In genomic region chr15:100395561-100395960, GRCm38 (mm10) we compare ENCODE assay signal across 33 mouse cellular contexts. TPM values are rescaled to one million over a fixed set of nuclear protein-coding genes. Genes with fewer than 3 reads are reported as not detected.
A peak's percentile ranks its signal among the peaks of the same experiment; 100 is the strongest.
DNase-seq lines count a peak whose midpoint lies in the region; ATAC-seq and TF ChIP-seq lines count a peak whose summit lies in the region.
"Had no signal": no experiment of that assay in that cellular context is flagged by ENCODE, and none has a peak within 500 bp of the region (broad histone marks: within the 10 kb centered on the region; RNA-seq: fewer than 3 reads in every experiment).

No protein-coding gene starts in this region.

- H3K27ac ChIP-seq in gastrocnemius, adult 2 months: no peak overlapping the region
- no peak overlapping the region for H3K27ac ChIP-seq in left cerebral cortex, adult 2 months
- H3K27ac ChIP-seq in midbrain, postnatal 0 days (ENCODE audit: low read depth, low read length): no peak overlapping the region
- no peak overlapping the region for H3K27ac ChIP-seq in midbrain, embryonic 13.5 days
- H3K27ac ChIP-seq: forebrain, embryonic 10.5 days; heart, embryonic 15.5 days; hindbrain, embryonic 15.5 days; limb, embryonic 10.5 days; liver, embryonic 15.5 days; midbrain, embryonic 12.5 days had no signal

- H3K9ac ChIP-seq in midbrain, postnatal 0 days (replicated peaks; ENCODE audit: low read length, poor library complexity, severe bottlenecking): no peak overlapping the region
- no peak overlapping the region for H3K9ac ChIP-seq in midbrain, embryonic 13.5 days (replicated peaks)
- H3K9ac ChIP-seq: heart, embryonic 15.5 days; hindbrain, embryonic 15.5 days; liver, embryonic 15.5 days; midbrain, embryonic 12.5 days had no signal

- no peaks in the 10 kb centered on the region for H3K4me1 ChIP-seq in midbrain, postnatal 0 days (ENCODE audit: insufficient read depth, low read length)
- H3K4me1 ChIP-seq in midbrain, embryonic 13.5 days (replicated peaks): no peaks in the 10 kb centered on the region
- H3K4me1 ChIP-seq: forebrain, embryonic 10.5 days; hindbrain, embryonic 15.5 days; midbrain, embryonic 12.5 days had no signal

- no peaks in the 10 kb centered on the region for H3K9me3 ChIP-seq in midbrain, postnatal 0 days (ENCODE audit: low read length)
- H3K9me3 ChIP-seq in midbrain, embryonic 13.5 days: no peaks in the 10 kb centered on the region
- H3K9me3 ChIP-seq: forebrain, embryonic 10.5 days; G1E; heart, embryonic 15.5 days; hindbrain, embryonic 15.5 days; limb, embryonic 10.5 days; liver, embryonic 15.5 days; midbrain, embryonic 12.5 days had no signal

- TF ChIP-seq CTCF in gastrocnemius, adult 2 months (IDR thresholded peaks at IDR 0.05): peak; percentile 22; the same call in 1 of the 2 replicates
- peak; percentile 4; the same call in 1 of the 2 replicates for TF ChIP-seq CTCF in left cerebral cortex, adult 2 months (IDR thresholded peaks at IDR 0.05)
- TF ChIP-seq CTCF in midbrain, postnatal 0 days (IDR thresholded peaks at IDR 0.05): peak; percentile 21

- no peaks in the 10 kb centered on the region for H3K27me3 ChIP-seq in midbrain, postnatal 0 days (ENCODE audit: insufficient read depth, low read length)
- no peaks in the 10 kb centered on the region for H3K27me3 ChIP-seq in midbrain, embryonic 13.5 days
- H3K27me3 ChIP-seq: heart, embryonic 15.5 days; hindbrain, embryonic 15.5 days; liver, embryonic 15.5 days; midbrain, embryonic 12.5 days had no signal

- no peak for DNase-seq in gastrocnemius, adult 2 months
- no peak for DNase-seq in gastrocnemius, postnatal 4 days (ENCODE audit: low spot score in 2 of 2)
- DNase-seq in left cerebral cortex, adult 2 months (ENCODE audit: extremely low spot score in 1 of 2, low spot score in 2 of 2): no peak
- no peak for DNase-seq in left cerebral cortex, postnatal 4 days
- DNase-seq in midbrain, postnatal 0 days (ENCODE audit: low spot score): no peak
- no peak for DNase-seq in yolk sac, embryonic 10.5 days (ENCODE audit: low spot score)
- DNase-seq in testis, postnatal 14 days (ENCODE audit: low spot score): no peak
- DNase-seq: adrenal gland, adult 8-10 months; cerebellum, adult 18-20 months; cerebellum, postnatal 14 days; gastrocnemius, postnatal 36 days; heart, postnatal 4 days; kidney, postnatal 4 days; layer of hippocampus, adult 9-11 months; lung, postnatal 10 days; right cerebral cortex, postnatal 25 days; thymus, adult 18-20 months had no signal

- WGBS in midbrain, postnatal 0 days: 98% methylated on average over 3 of the region's 3 CpGs
- WGBS in midbrain, embryonic 13.5 days: 97% methylated on average over 3 of the region's 3 CpGs

- intact Hi-C loops in gastrocnemius, adult 2 months (cut with DNase I): no loop called here
- intact Hi-C loops in left cerebral cortex, adult 2 months (cut with DNase I): no loop called here
- intact Hi-C loops in left cerebral cortex, postnatal 4 days (cut with DNase I): no loop called here

- H3K4me3 ChIP-seq in gastrocnemius, adult 2 months: no peak overlapping the region
- H3K4me3 ChIP-seq in left cerebral cortex, adult 2 months: no peak overlapping the region
- H3K4me3 ChIP-seq in midbrain, postnatal 0 days (ENCODE audit: low read depth, low read length): no peak overlapping the region
- no peak overlapping the region for H3K4me3 ChIP-seq in midbrain, embryonic 13.5 days (replicated peaks)
- H3K4me3 ChIP-seq: forebrain, embryonic 10.5 days; heart, embryonic 15.5 days; hindbrain, embryonic 15.5 days; limb, embryonic 10.5 days; liver, embryonic 15.5 days; midbrain, embryonic 12.5 days had no signal

- H3K36me3 ChIP-seq in midbrain, postnatal 0 days (ENCODE audit: insufficient read depth, low read length): peaks cover 62% of the 10 kb centered on the region
- peaks cover 78% of the 10 kb centered on the region for H3K36me3 ChIP-seq in midbrain, embryonic 13.5 days

- no peak overlapping the region for H3K4me2 ChIP-seq in midbrain, postnatal 0 days (ENCODE audit: low read depth, low read length, poor library complexity, severe bottlenecking)
- H3K4me2 ChIP-seq in midbrain, embryonic 13.5 days (replicated peaks): no peak overlapping the region
- H3K4me2 ChIP-seq: heart, embryonic 15.5 days; hindbrain, embryonic 15.5 days; liver, embryonic 15.5 days; midbrain, embryonic 12.5 days had no signal

- ATAC-seq in midbrain, postnatal 0 days (ENCODE audit: low FRiP score): no peak
- ATAC-seq in midbrain, embryonic 13.5 days: no peak
- ATAC-seq: CD4-positive, CD25-positive, alpha-beta regulatory T cell, adult 4 months; intestine, embryonic 16.5 days had no signal

RNA-seq across cellular contexts. Expression of gene Gm5475, which starts 26.4 kb away (rescaled TPM):
- not detected for total RNA-seq in gastrocnemius, adult 2 months (2021)
- not detected for total RNA-seq in gastrocnemius, postnatal 4 days (2021)
- total RNA-seq in left cerebral cortex, adult 2 months (2021): not detected
- total RNA-seq in left cerebral cortex, postnatal 4 days (2021): not detected
- total RNA-seq in midbrain, postnatal 0 days (2014; rRNA removed): not detected in 2 replicates
- 0.15 and 0.17 TPM in 2 replicates for polyA plus RNA-seq in midbrain, postnatal 0 days (2015; fragmentation: Nextera tagmentation; extraction: Ambion mirVana)
- polyA plus RNA-seq in midbrain, embryonic 13.5 days (2015; fragmentation: Nextera tagmentation; extraction: Ambion mirVana): 0.08 and 0.11 TPM in 2 replicates
- total RNA-seq: gastrocnemius, postnatal 36 days; heart, postnatal 4 days had no signal
- polyA plus RNA-seq: CD4-positive, CD25-positive, alpha-beta regulatory T cell, adult 4 months; G1E; heart, embryonic 15.5 days; spleen, adult 2 months; stomach, embryonic 14.5 days had no signal

RNA-seq across cellular contexts. Expression of gene Slc11a2, which starts 29.3 kb away (rescaled TPM):
- total RNA-seq in gastrocnemius, adult 2 months (2021): 10 to 100 TPM; 38.4 to 52.0 TPM
- total RNA-seq in gastrocnemius, postnatal 4 days (2021): 10 to 100 TPM; 28.0 to 28.6 TPM
- total RNA-seq in left cerebral cortex, adult 2 months (2021): 10 to 100 TPM; 60.0 to 70.8 TPM
- total RNA-seq in left cerebral cortex, postnatal 4 days (2021): 10 to 100 TPM; 55.9 to 61.2 TPM
- 29.5 and 34.4 TPM in 2 replicates for total RNA-seq in midbrain, postnatal 0 days (2014; rRNA removed)
- polyA plus RNA-seq in midbrain, postnatal 0 days (2015; fragmentation: Nextera tagmentation; extraction: Ambion mirVana): 17.0 and 23.6 TPM in 2 replicates
- polyA plus RNA-seq in midbrain, embryonic 13.5 days (2015; fragmentation: Nextera tagmentation; extraction: Ambion mirVana): 21.5 TPM in 2 replicates

RNA-seq across cellular contexts. Expression of gene Higd1c, which starts 31.2 kb away (rescaled TPM):
- not detected for total RNA-seq in gastrocnemius, adult 2 months (2021)
- not detected for total RNA-seq in gastrocnemius, postnatal 4 days (2021)
- not detected for total RNA-seq in left cerebral cortex, adult 2 months (2021)
- total RNA-seq in left cerebral cortex, postnatal 4 days (2021): not detected
- total RNA-seq in midbrain, postnatal 0 days (2014; rRNA removed): not detected in 2 replicates
- not detected in 2 replicates for polyA plus RNA-seq in midbrain, postnatal 0 days (2015; fragmentation: Nextera tagmentation; extraction: Ambion mirVana)
- polyA plus RNA-seq in midbrain, embryonic 13.5 days (2015; fragmentation: Nextera tagmentation; extraction: Ambion mirVana): not detected in 2 replicates
- total RNA-seq: G1E; gastrocnemius, postnatal 36 days; heart, postnatal 4 days; left cerebral cortex, adult 8-10 months had no signal
- polyA plus RNA-seq: CD4-positive, CD25-positive, alpha-beta regulatory T cell, adult 4 months; embryonic facial prominence, embryonic 11.5 days; forebrain, embryonic 10.5 days; G1E; heart, embryonic 15.5 days; intestine, embryonic 16.5 days; limb, embryonic 10.5 days; liver, embryonic 15.5 days; midbrain, embryonic 12.5 days; neural tube, embryonic 11.5 days; spleen, adult 2 months; stomach, embryonic 14.5 days had no signal

RNA-seq across cellular contexts. Expression of gene Mettl7a2, which starts 42.6 kb away (rescaled TPM):
- total RNA-seq in gastrocnemius, adult 2 months (2021): under 1 TPM; 0.36 to 0.82 TPM
- total RNA-seq in gastrocnemius, postnatal 4 days (2021): under 1 TPM; 0.23 to 0.25 TPM
- under 1 TPM; 0.59 to 0.89 TPM for total RNA-seq in left cerebral cortex, adult 2 months (2021)
- under 1 TPM; 0.24 to 0.38 TPM for total RNA-seq in left cerebral cortex, postnatal 4 days (2021)
- total RNA-seq in midbrain, postnatal 0 days (2014; rRNA removed): not detected in 2 replicates
- not detected in 2 replicates for polyA plus RNA-seq in midbrain, postnatal 0 days (2015; fragmentation: Nextera tagmentation; extraction: Ambion mirVana)
- not detected in 2 replicates for polyA plus RNA-seq in midbrain, embryonic 13.5 days (2015; fragmentation: Nextera tagmentation; extraction: Ambion mirVana)
- polyA plus RNA-seq: CD4-positive, CD25-positive, alpha-beta regulatory T cell, adult 4 months; embryonic facial prominence, embryonic 11.5 days; forebrain, embryonic 10.5 days; heart, embryonic 15.5 days; hindbrain, embryonic 15.5 days; intestine, embryonic 16.5 days; kidney, embryonic 14.5 days; limb, embryonic 10.5 days; liver, embryonic 15.5 days; midbrain, embryonic 12.5 days; spleen, adult 2 months; stomach, embryonic 14.5 days had no signal

RNA-seq across cellular contexts. Expression of gene Methig1, which starts 42.6 kb away (rescaled TPM):
- not detected for total RNA-seq in gastrocnemius, adult 2 months (2021)
- total RNA-seq in gastrocnemius, postnatal 4 days (2021): not detected
- under 1 TPM in 1 of 2 experiments, not detected in 1; 0.68 TPM for total RNA-seq in left cerebral cortex, adult 2 months (2021)
- total RNA-seq in left cerebral cortex, postnatal 4 days (2021): not detected
- total RNA-seq in midbrain, postnatal 0 days (2014; rRNA removed): not detected in 2 replicates
- not detected in 2 replicates for polyA plus RNA-seq in midbrain, postnatal 0 days (2015; fragmentation: Nextera tagmentation; extraction: Ambion mirVana)
- not detected in 2 replicates for polyA plus RNA-seq in midbrain, embryonic 13.5 days (2015; fragmentation: Nextera tagmentation; extraction: Ambion mirVana)
- total RNA-seq: G1E; gastrocnemius, postnatal 36 days; heart, postnatal 4 days had no signal
- polyA plus RNA-seq: CD4-positive, CD25-positive, alpha-beta regulatory T cell, adult 4 months; forebrain, embryonic 10.5 days; heart, embryonic 15.5 days; hindbrain, embryonic 15.5 days; intestine, embryonic 16.5 days; midbrain, embryonic 12.5 days; neural tube, embryonic 11.5 days; spleen, adult 2 months had no signal
